Mouse (Mus musculus) kidney, postnatal 36 days (tissue): Measurements from ENCODE around the gene Dap3.
"Not testable (repeated sequence)": the region's sequence is repeated elsewhere in the genome, so short reads cannot be mapped to it uniquely, and the experiment has no call there.

Source experiments
- DNase-seq, 2 experiments: peaks; one replicate each; pipeline ENCODE4 v3.0.0; 2021 to 2022; ENCODE audit warnings: mixed read lengths in 2 of 2

The Dap3 gene

DNA sequence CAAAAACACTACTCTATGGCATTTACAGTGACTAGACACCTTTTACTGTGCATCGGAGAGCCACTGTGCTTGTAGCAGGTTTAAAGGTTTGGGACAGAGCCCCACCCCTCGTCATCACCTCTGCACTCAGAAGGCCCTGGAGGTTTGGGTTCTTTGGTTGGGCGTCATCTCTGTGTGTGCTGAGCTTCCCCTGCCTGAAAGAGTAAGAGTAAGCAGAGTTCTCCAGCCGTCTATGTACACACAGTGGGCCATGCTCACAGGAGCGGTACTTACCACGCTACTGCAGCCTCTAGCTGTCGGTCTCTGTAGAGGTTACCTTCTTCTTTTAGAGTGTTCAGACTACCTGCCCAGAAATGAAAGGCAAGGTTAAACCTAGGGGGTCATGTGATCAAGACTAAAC is 38.4 kb downstream of the Dap3 start:
- no peak for DNase-seq

DNA sequence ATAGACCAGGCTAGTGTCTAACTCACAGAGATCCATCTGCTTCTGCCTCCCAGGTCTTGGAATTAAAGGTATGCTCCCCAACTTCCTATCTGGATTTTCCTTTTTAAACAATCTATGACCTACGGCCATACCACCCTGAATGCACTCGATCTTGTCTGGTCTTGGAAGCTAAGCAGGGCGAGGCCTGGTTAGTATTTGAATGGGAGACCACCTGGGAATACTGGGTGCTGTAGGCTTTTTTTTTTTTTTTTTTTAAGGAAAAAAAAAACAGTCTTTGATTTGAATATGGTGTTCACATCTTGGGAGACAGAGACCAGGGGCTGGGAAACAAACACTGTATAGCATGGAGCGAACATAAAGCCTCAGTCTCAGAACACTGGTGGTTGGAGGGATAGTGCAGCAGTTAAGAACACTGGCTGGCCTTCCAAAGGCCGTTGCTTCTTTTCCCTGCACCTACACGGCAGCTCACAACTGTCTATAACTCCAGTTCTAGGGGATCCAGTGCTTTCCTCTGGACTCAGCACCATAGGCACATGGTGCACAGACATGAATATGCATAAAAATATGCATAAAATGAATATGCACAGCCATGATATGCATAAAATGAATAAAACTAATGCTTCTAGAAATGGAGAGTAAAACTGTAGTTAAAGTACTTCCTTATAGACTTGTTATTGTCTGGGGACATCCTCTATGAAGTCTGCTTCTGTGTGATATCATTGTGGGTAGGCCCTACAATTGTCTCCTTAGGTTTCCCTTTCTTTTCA is 44.4 kb downstream of the Dap3 start:
- no peak for DNase-seq

DNA sequence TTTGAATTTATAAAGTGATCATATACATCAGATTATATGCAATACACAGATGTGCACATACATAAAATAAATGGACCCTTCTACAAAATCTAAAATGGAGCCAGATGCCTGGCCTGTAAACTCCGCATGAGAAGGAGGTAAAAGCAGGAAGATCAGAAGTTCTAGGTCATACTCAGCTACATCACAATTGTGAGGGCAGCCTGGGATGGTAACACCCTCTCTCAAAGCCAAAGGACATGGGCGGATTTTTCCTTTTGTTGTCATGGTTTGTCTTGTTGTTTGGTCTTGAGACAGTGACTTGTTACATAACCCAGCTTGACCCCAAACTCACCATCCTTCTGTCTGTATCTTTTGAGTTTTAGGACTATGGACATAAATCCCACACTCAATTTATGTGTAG is 45.2 kb downstream of the Dap3 start:
- no peak for DNase-seq

DNA sequence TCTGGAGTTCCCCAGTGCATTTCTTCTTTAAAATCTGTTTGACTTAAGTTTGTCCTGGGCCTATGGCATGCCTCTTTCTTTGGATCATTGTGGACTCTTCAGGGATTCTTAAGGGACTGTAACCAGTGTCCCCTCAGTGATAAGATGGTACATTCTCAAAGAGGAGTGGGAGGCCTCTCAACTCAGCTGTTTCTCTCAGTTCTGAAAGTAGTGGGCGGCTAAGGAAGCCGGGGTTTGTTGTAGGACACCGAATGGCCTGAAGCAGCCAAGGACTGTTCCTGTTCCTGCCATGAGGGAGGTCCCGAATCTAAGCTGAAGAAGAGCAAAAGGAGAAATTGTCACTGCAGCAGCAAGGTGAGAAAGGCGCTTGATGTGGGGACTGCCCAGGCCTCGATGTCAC is 45.8 kb downstream of the Dap3 start:
- DNase-seq = no peak

DNA sequence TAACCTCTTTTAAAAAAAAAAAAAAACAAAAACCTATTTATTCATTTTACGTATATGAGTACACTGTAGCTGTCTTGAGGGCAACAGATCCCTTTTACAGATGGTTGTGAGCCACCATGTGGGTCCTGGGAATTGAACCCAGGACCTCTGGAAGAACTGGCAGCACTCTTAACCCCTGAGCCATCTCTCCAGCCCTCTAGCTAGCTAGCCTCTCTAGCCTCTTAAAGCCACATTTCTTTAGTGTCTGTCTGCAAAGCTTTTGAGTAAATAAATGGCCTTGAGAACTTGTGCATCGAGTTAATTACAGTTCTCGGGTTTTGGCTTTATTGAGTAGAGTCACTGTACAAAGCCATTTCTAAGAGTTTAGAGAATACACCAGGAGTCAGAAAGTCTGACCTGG is 46.2 kb downstream of the Dap3 start:
- DNase-seq = no peak

DNA sequence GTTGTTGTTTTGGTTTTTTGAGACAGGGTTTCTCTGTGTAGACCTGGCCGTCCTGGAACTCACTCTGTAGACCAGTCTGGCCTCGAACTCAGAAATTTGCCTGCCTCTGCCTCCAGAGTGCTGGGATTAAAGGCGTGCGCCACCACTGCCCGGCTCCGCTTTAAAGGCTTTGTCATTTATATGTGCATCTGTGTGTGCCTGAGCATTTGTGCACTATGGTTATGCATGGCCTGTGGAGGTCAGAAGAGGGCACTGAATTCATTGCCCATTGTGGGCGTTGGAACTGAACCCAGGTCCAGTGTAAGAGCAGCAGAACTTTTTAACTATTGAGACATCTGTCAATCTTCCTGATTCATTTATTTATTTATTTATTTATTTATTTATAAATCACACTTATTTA is 58.0 kb downstream of the Dap3 start:
- DNase-seq = not testable (repeated sequence)

DNA sequence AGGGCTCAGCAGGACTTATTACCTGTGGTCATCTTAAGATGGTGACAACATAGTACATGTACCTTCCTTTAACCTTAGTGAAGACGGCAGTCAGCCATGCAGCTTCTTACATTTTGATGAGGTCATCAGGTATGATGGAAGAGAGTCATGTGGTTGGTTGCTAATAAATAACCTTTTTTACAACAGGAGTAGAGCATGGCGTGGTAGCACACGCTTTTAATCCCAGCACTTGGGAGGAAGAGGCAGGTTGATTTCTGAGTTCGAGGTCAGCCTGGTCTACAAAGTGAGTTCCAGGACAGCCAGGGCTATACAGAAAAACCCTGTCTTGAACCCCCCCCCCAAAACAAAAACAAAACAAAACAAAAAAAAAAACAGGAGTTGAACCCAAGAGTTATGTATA is 68.4 kb downstream of the Dap3 start:
- DNase-seq = not testable (repeated sequence)
